ENCODE assay signal across 19 mouse cellular contexts in the genomic region with DNA sequence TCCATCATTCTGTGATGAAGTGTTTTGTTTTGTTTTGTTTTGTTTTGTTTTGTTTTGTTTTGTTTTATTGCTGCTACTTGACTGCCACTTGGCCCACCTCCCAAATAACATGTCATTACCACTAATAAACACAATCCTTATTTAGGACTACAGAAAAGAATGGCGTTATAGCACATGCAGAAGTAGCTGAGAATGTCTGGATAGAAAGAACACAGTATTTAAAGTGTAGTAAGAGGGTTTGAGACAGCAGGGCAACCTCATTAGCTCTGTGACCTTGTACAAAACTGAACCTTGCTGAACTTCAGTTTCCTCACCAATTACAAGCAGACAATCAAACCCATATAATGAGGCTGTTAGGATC. TPM values are rescaled to one million over a fixed set of nuclear protein-coding genes. Genes with fewer than 3 reads are reported as not detected.
"Had no signal": no experiment of that assay in that cellular context is flagged by ENCODE, and none has a peak within 500 bp of the region (broad histone marks: within the 10 kb centered on the region; RNA-seq: fewer than 3 reads in every experiment).

No protein-coding gene starts in this region.

- ATAC-seq: intestine, embryonic 15.5 days; liver, embryonic 12.5 days; midbrain, embryonic 15.5 days had no signal

- H3K27me3 ChIP-seq: intestine, embryonic 15.5 days; limb, embryonic 13.5 days; liver, embryonic 12.5 days; liver, embryonic 15.5 days; midbrain, embryonic 12.5 days; midbrain, embryonic 15.5 days; neural tube, embryonic 12.5 days; neural tube, embryonic 15.5 days had no signal

- DNase-seq: kidney, adult 11 months; kidney, adult 9 months; kidney, postnatal 25 days; layer of hippocampus, adult 9-11 months; liver; lung, adult 2 months; thymus, adult 18-20 months; thymus, postnatal 36 days had no signal

- H3K27ac ChIP-seq: intestine, embryonic 15.5 days; layer of hippocampus, adult 2 months; limb, embryonic 10.5 days; limb, embryonic 13.5 days; liver, embryonic 12.5 days; liver, embryonic 15.5 days; macrophage; midbrain, embryonic 12.5 days; midbrain, embryonic 15.5 days; neural tube, embryonic 12.5 days; neural tube, embryonic 15.5 days had no signal

- H3K9me3 ChIP-seq: intestine, embryonic 15.5 days; limb, embryonic 10.5 days; limb, embryonic 13.5 days; liver, embryonic 12.5 days; liver, embryonic 15.5 days; midbrain, embryonic 12.5 days; midbrain, embryonic 15.5 days; neural tube, embryonic 12.5 days; neural tube, embryonic 15.5 days had no signal

- H3K4me1 ChIP-seq: intestine, embryonic 15.5 days; limb, embryonic 10.5 days; limb, embryonic 13.5 days; liver, embryonic 12.5 days; liver, embryonic 15.5 days; midbrain, embryonic 12.5 days; midbrain, embryonic 15.5 days; neural tube, embryonic 12.5 days; neural tube, embryonic 15.5 days had no signal

- H3K36me3 ChIP-seq: intestine, embryonic 15.5 days; limb, embryonic 10.5 days; limb, embryonic 13.5 days; liver, embryonic 12.5 days; liver, embryonic 15.5 days; midbrain, embryonic 12.5 days; midbrain, embryonic 15.5 days; neural tube, embryonic 12.5 days; neural tube, embryonic 15.5 days had no signal

- H3K4me3 ChIP-seq: intestine, embryonic 15.5 days; layer of hippocampus, adult 2 months; limb, embryonic 10.5 days; limb, embryonic 13.5 days; liver, embryonic 12.5 days; liver, embryonic 15.5 days; midbrain, embryonic 12.5 days; midbrain, embryonic 15.5 days; neural tube, embryonic 12.5 days; neural tube, embryonic 15.5 days had no signal

- H3K9ac ChIP-seq: intestine, embryonic 15.5 days; limb, embryonic 13.5 days; liver, embryonic 12.5 days; liver, embryonic 15.5 days; midbrain, embryonic 12.5 days; midbrain, embryonic 15.5 days; neural tube, embryonic 12.5 days; neural tube, embryonic 15.5 days had no signal

- H3K4me2 ChIP-seq: intestine, embryonic 15.5 days; limb, embryonic 13.5 days; liver, embryonic 12.5 days; liver, embryonic 15.5 days; midbrain, embryonic 12.5 days; midbrain, embryonic 15.5 days; neural tube, embryonic 12.5 days; neural tube, embryonic 15.5 days had no signal

RNA-seq across cellular contexts. Expression of gene Smarca1, which starts 57.0 kb away (rescaled TPM):
- polyA plus RNA-seq: macrophage had no signal
